Mouse (Mus musculus) megakaryocyte progenitor cell, adult 5-6 weeks (primary cell): Measurements from ENCODE around the gene Pde4c. TPM values are rescaled to one million over a fixed set of nuclear protein-coding genes. Genes with fewer than 3 reads are reported as not detected.

Source experiments
- ATAC-seq: replicated peaks from 2 replicates; pipeline ENCODE4 v1.8.0; 2016; ENCODE audit warnings: mild to moderate bottlenecking, moderate TSS enrichment, inconsistent platforms; ENCODE audit not compliant: poor library complexity
- total RNA-seq, 2 experiments: library from RNA; stranded (forward) in 1 of 2; stranded (reverse) in 1 of 2; fragments of 157-497, 149-512 nt in 1 of 2; fragments of 200-1000 nt in 1 of 2; gene quantifications; 2 replicates each; pipeline versions ENCODE4 v1.2.3 to v1.2.4; 2015 to 2017

Gene Pde4c
- total RNA-seq, 2 experiments from 2014 or later, result 0.39 TPM; not detected in 1

GRCm38 (mm10) chr8:70765329-70765728 lies 41.8 kb downstream of the Pde4c start:
- ATAC-seq, result no peak

GRCm38 (mm10) chr8:70765838-70766570 lies 42.5 kb downstream of the Pde4c start:
- ATAC-seq, result no peak

- 0 out of 2 replicates have a peak, but pooled peaks have one; percentile 15 for ATAC-seq
Observed at GRCm38 (mm10) chr8:70766571-70767440, 43.3 kb downstream of the Pde4c start.

- no peak for ATAC-seq
Observed at GRCm38 (mm10) chr8:70767503-70767902, 44.0 kb downstream of the Pde4c start.

GRCm38 (mm10) chr8:70768231-70768776 lies 44.8 kb downstream of the Pde4c start:
- no peak for ATAC-seq

GRCm38 (mm10) chr8:70768956-70769355 lies 45.4 kb downstream of the Pde4c start:
- no peak for ATAC-seq

- ATAC-seq, result peak; percentile 79
Observed at GRCm38 (mm10) chr8:70769359-70769758, 45.8 kb downstream of the Pde4c start.

- 0 out of 2 replicates have a peak, but pooled peaks have one; percentile 12 for ATAC-seq
Observed at GRCm38 (mm10) chr8:70769858-70770257, 46.3 kb downstream of the Pde4c start.

GRCm38 (mm10) chr8:70770748-70771147 lies 47.2 kb downstream of the Pde4c start:
- no peak for ATAC-seq

GRCm38 (mm10) chr8:70771217-70771616 lies 47.7 kb downstream of the Pde4c start:
- no peak for ATAC-seq

- ATAC-seq, result no peak
Observed at GRCm38 (mm10) chr8:70772075-70772474, 48.6 kb downstream of the Pde4c start.

- no peak for ATAC-seq
Observed at GRCm38 (mm10) chr8:70772890-70773289, 49.4 kb downstream of the Pde4c start.

- ATAC-seq, result no peak
Observed at GRCm38 (mm10) chr8:70773410-70773809, 49.9 kb downstream of the Pde4c start.

GRCm38 (mm10) chr8:70773833-70774232 lies 50.3 kb downstream of the Pde4c start:
- no peak for ATAC-seq

GRCm38 (mm10) chr8:70774740-70775139 lies 51.2 kb downstream of the Pde4c start:
- no peak for ATAC-seq

GRCm38 (mm10) chr8:70775227-70775626 lies 51.7 kb downstream of the Pde4c start:
- ATAC-seq, result no peak

- ATAC-seq, result no peak
Observed at GRCm38 (mm10) chr8:70775851-70776495, 52.5 kb downstream of the Pde4c start.

- ATAC-seq, result peak; percentile 81
Observed at GRCm38 (mm10) chr8:70776496-70777444, 53.2 kb downstream of the Pde4c start, which contains the start of gene Pik3r2. Gene Pik3r2 (minus strand): TSS chr8:70776713.

GRCm38 (mm10) chr8:70780093-70780492 lies 56.6 kb downstream of the Pde4c start:
- ATAC-seq, result no peak
